Mouse (Mus musculus): Measurements from ENCODE around the gene Ccdc9b. TPM values are rescaled to one million over a fixed set of nuclear protein-coding genes. Genes with fewer than 3 reads are reported as not detected.
A peak's percentile ranks its signal among the peaks of the same experiment; 100 is the strongest.

Gene Ccdc9b
- polyA plus RNA-seq, 1 experiment: 0.57 TPM

- Histone ChIP-seq H3K9me3 (no peaks in the 10 kb centered on the region), H3K36me3 (replicated peaks; ENCODE audit: low read length) (peaks cover 49% of the 10 kb centered on the region), H3K4me3 (replicated peaks) (peak overlapping the region; percentile 90), H3K27me3 (replicated peaks) (no peaks in the 10 kb centered on the region), H3K4me1 (peaks cover 92% of the 10 kb centered on the region)
- TF ChIP-seq FLI1 (IDR thresholded peaks at IDR 0.05; ENCODE audit: low read length): no peak
- no peak for TF ChIP-seq GATA1 (IDR thresholded peaks at IDR 0.05; ENCODE audit: borderline replicate concordance, low read length)
Observed at GRCm38 (mm10) chr2:118726873-118727272, 35.6 kb downstream of the Ccdc9b start.

DNA sequence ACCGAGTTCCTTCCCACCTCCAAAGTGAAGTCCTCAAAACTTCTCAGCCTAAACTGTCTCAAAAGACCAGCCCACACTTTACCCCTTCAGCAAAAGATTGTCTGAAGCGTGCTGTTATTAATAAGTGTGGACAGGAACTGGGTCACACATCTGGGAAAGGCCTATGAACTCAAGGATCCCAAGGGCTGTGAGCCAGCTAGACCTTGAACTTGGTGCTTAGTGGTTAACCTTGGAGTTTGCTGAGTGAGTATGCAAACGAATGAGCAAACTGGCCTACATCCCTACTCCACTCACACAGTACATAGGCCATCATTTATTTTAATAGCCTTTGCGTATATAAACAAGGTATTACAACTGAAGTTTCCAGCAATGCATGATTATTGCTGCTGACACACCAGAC is 37.0 kb downstream of the Ccdc9b start:
- TF ChIP-seq GATA1 (IDR thresholded peaks at IDR 0.05; ENCODE audit: borderline replicate concordance, low read length) (no peak), FLI1 (IDR thresholded peaks at IDR 0.05; ENCODE audit: low read length) (no peak)
- no peaks in the 10 kb centered on the region for H3K27me3 ChIP-seq (replicated peaks)
- peaks cover 83% of the 10 kb centered on the region for H3K4me1 ChIP-seq
- H3K9me3 ChIP-seq: no peaks in the 10 kb centered on the region
- peaks cover 61% of the 10 kb centered on the region for H3K36me3 ChIP-seq (replicated peaks; ENCODE audit: low read length)
- H3K4me3 ChIP-seq (replicated peaks): peak overlapping the region; percentile 23

DNA sequence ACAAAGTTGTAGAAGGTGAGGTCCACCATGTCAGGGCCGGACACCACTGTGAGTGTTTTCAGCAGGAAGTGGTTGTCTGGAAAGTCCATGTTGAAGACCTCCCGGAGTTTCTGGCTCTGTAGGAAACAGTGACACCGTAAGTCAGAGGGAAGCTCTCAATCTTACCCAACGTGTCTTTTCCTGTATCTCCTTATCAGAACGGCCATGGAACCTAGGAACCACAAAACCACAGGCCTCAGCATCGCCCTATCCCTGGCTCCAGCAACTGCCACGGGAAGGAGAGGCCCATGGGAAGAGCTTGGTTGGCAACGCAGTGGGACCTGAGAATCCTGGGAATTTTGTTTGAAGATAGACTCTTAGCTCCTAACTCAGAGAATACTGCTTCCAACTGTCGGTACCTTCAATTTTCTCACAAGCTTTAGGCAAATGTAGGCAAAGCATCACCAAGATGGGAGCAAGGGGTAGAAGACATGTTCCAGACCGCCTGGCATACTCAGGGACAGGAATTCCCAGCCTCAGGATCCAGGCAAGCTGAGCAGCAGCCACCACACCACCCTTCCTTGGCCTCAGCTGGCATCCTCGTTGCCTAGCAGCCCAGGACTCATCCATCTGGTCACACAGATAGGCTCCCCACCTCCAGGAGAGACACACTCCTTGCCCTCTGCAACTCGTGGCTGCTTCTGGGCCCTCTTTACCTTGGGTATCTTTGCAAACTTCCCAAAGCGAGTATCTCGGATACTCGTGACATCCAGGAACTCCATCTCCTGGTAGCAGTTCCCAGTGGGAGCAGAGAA is 38.6 kb downstream of the Ccdc9b start:
- no peaks in the 10 kb centered on the region for H3K27me3 ChIP-seq (replicated peaks)
- H3K36me3 ChIP-seq (replicated peaks; ENCODE audit: low read length): peaks cover 77% of the 10 kb centered on the region
- H3K4me1 ChIP-seq: peaks cover 70% of the 10 kb centered on the region
- TF ChIP-seq FLI1 (IDR thresholded peaks at IDR 0.05; ENCODE audit: low read length) (no peak), GATA1 (IDR thresholded peaks at IDR 0.05; ENCODE audit: borderline replicate concordance, low read length) (peak; percentile 32; the same call in 1 of the 3 replicates)
- H3K4me3 ChIP-seq (replicated peaks): peak overlapping the region; percentile 74
- H3K9me3 ChIP-seq: no peaks in the 10 kb centered on the region

- Histone ChIP-seq H3K4me3 (replicated peaks) (no peak overlapping the region), H3K27me3 (replicated peaks) (no peaks in the 10 kb centered on the region), H3K9me3 (no peaks in the 10 kb centered on the region), H3K36me3 (replicated peaks; ENCODE audit: low read length) (peaks cover 98% of the 10 kb centered on the region), H3K4me1 (peaks cover 38% of the 10 kb centered on the region)
- no peak for TF ChIP-seq FLI1 (IDR thresholded peaks at IDR 0.05; ENCODE audit: low read length)
- TF ChIP-seq GATA1 (IDR thresholded peaks at IDR 0.05; ENCODE audit: borderline replicate concordance, low read length): no peak
Observed at GRCm38 (mm10) chr2:118716677-118717076, 45.8 kb downstream of the Ccdc9b start.

DNA sequence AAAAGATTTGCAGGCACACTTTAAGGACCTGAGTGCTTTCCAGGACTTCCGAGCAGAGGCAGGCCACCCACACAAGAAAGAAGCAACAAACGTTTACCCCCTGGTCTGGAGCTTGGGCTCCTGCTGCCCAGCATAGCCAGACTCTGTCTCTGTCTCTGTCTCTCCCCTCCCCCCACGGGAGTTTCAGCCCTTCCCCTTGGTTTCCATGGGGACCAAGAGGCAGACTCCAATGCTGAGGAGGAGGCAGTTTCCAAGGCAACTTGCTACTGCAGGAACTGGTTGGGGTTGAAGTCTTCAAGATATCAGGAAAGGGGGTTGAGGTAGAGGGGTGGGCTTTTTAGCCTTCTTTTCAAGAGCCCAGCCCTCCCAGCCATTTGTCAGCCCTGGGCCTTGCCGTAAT is 48.2 kb downstream of the Ccdc9b start:
- H3K4me1 ChIP-seq: peaks cover 62% of the 10 kb centered on the region
- no peak for TF ChIP-seq FLI1 (IDR thresholded peaks at IDR 0.05; ENCODE audit: low read length)
- no peak for TF ChIP-seq GATA1 (IDR thresholded peaks at IDR 0.05; ENCODE audit: borderline replicate concordance, low read length)
- H3K9me3 ChIP-seq: no peaks in the 10 kb centered on the region
- H3K4me3 ChIP-seq (replicated peaks): no peak overlapping the region
- H3K27me3 ChIP-seq (replicated peaks): no peaks in the 10 kb centered on the region
- peaks cover 100% of the 10 kb centered on the region for H3K36me3 ChIP-seq (replicated peaks; ENCODE audit: low read length)

DNA sequence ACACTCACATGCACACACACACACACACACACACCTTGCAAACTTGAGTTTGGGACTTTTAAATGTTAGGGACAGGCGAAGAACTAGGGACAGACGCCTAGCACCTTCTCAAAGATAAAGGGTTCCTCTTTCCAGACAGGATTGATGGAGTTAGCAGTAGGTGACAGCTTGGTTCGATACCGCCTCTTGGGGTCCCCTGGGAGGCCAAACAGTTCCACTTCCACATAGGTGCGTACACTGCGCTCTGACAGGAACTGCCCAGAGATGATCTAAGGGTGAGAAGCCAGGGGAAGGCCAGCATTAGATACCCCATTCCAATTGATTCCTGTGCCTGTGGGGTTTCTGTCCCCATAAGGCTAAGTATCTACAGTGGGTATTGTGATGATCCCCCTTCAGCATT is 48.8 kb downstream of the Ccdc9b start:
- H3K4me1 ChIP-seq: peaks cover 65% of the 10 kb centered on the region
- no peak overlapping the region for H3K4me3 ChIP-seq (replicated peaks)
- H3K27me3 ChIP-seq (replicated peaks): no peaks in the 10 kb centered on the region
- H3K36me3 ChIP-seq (replicated peaks; ENCODE audit: low read length): peaks cover 100% of the 10 kb centered on the region
- no peaks in the 10 kb centered on the region for H3K9me3 ChIP-seq
- TF ChIP-seq FLI1 (IDR thresholded peaks at IDR 0.05; ENCODE audit: low read length) (no peak), GATA1 (IDR thresholded peaks at IDR 0.05; ENCODE audit: borderline replicate concordance, low read length) (no peak)

GRCm38 (mm10) chr2:118711038-118711494 is 51.4 kb downstream of the Ccdc9b start:
- H3K36me3 ChIP-seq (replicated peaks; ENCODE audit: low read length): peaks cover 94% of the 10 kb centered on the region
- no peaks in the 10 kb centered on the region for H3K27me3 ChIP-seq (replicated peaks)
- peaks cover 79% of the 10 kb centered on the region for H3K4me1 ChIP-seq
- no peaks in the 10 kb centered on the region for H3K9me3 ChIP-seq
- no peak for TF ChIP-seq GATA1 (IDR thresholded peaks at IDR 0.05; ENCODE audit: borderline replicate concordance, low read length)
- H3K4me3 ChIP-seq (replicated peaks): peak overlapping the region; percentile 33

- H3K9me3 ChIP-seq: no peaks in the 10 kb centered on the region
- TF ChIP-seq FLI1 (IDR thresholded peaks at IDR 0.05; ENCODE audit: low read length) (no peak), GATA1 (IDR thresholded peaks at IDR 0.05; ENCODE audit: borderline replicate concordance, low read length) (no peak)
- peaks cover 12% of the 10 kb centered on the region for H3K27me3 ChIP-seq (replicated peaks)
- peak overlapping the region; percentile 31 for H3K4me3 ChIP-seq (replicated peaks)
- peaks cover 83% of the 10 kb centered on the region for H3K4me1 ChIP-seq
- peaks cover 87% of the 10 kb centered on the region for H3K36me3 ChIP-seq (replicated peaks; ENCODE audit: low read length)
Observed at GRCm38 (mm10) chr2:118709655-118710221, 52.7 kb downstream of the Ccdc9b start.

- H3K36me3 ChIP-seq (replicated peaks; ENCODE audit: low read length): peaks cover 74% of the 10 kb centered on the region
- no peak for TF ChIP-seq GATA1 (IDR thresholded peaks at IDR 0.05; ENCODE audit: borderline replicate concordance, low read length)
- TF ChIP-seq FLI1 (IDR thresholded peaks at IDR 0.05; ENCODE audit: low read length): no peak
- no peak overlapping the region for H3K4me3 ChIP-seq (replicated peaks)
- H3K9me3 ChIP-seq: no peaks in the 10 kb centered on the region
- peaks cover 24% of the 10 kb centered on the region for H3K27me3 ChIP-seq (replicated peaks)
- H3K4me1 ChIP-seq: peaks cover 90% of the 10 kb centered on the region
Observed at GRCm38 (mm10) chr2:118708472-118708871, 54.0 kb downstream of the Ccdc9b start.

- Histone ChIP-seq H3K4me3 (replicated peaks) (no peak overlapping the region), H3K9me3 (no peaks in the 10 kb centered on the region), H3K27me3 (replicated peaks) (peaks cover 45% of the 10 kb centered on the region), H3K4me1 (peaks cover 94% of the 10 kb centered on the region), H3K36me3 (replicated peaks; ENCODE audit: low read length) (peaks cover 54% of the 10 kb centered on the region)
- TF ChIP-seq FLI1 (IDR thresholded peaks at IDR 0.05; ENCODE audit: low read length) (no peak), GATA1 (IDR thresholded peaks at IDR 0.05; ENCODE audit: borderline replicate concordance, low read length) (no peak)
Observed at GRCm38 (mm10) chr2:118706436-118706835, 56.0 kb downstream of the Ccdc9b start.

Other genes with a start within 250 kb of the Ccdc9b start
- gene Bmf, start 213.0 kb downstream of the Ccdc9b start, polyA plus RNA-seq (2012; ENCODE audit: insufficient read depth, low replicate concordance): 6.3 and 11.4 TPM in 2 replicates
- 1.9 and 5.4 TPM in 2 replicates for gene Bub1b, start 164.4 kb downstream of the Ccdc9b start, polyA plus RNA-seq (2012; ENCODE audit: insufficient read depth, low replicate concordance)
- 7.2 and 8.5 TPM in 2 replicates for gene Pak6, start 99.4 kb downstream of the Ccdc9b start, polyA plus RNA-seq (2012; ENCODE audit: insufficient read depth, low replicate concordance)
- 0.30 and 0.55 TPM in 2 replicates for gene Ankrd63, start 58.7 kb downstream of the Ccdc9b start, polyA plus RNA-seq (2012; ENCODE audit: insufficient read depth, low replicate concordance)
- gene Plcb2, start 34.2 kb downstream of the Ccdc9b start, polyA plus RNA-seq (2012; ENCODE audit: insufficient read depth, low replicate concordance): 14.4 and 25.8 TPM in 2 replicates
- 374 and 820 TPM in 2 replicates for gene Inafm2, start 16.9 kb downstream of the Ccdc9b start, polyA plus RNA-seq (2012; ENCODE audit: insufficient read depth, low replicate concordance)
- gene Phgr1, start 10.1 kb upstream of the Ccdc9b start, polyA plus RNA-seq (2012; ENCODE audit: insufficient read depth, low replicate concordance): 17.2 and 54.9 TPM in 2 replicates
- gene Disp2, start 17.1 kb upstream of the Ccdc9b start, polyA plus RNA-seq (2012; ENCODE audit: insufficient read depth, low replicate concordance): 0.06 TPM in 1 of 2 replicates, not detected in the other
- 48.4 and 154 TPM in 2 replicates for gene Knstrn, start 51.3 kb upstream of the Ccdc9b start, polyA plus RNA-seq (2012; ENCODE audit: insufficient read depth, low replicate concordance)
- 2.1 and 3.2 TPM in 2 replicates for gene Ivd, start 99.3 kb upstream of the Ccdc9b start, polyA plus RNA-seq (2012; ENCODE audit: insufficient read depth, low replicate concordance)
- gene Bahd1, start 137.7 kb upstream of the Ccdc9b start, polyA plus RNA-seq (2012; ENCODE audit: insufficient read depth, low replicate concordance): 11.5 and 14.8 TPM in 2 replicates
- gene Chst14, start 163.8 kb upstream of the Ccdc9b start, polyA plus RNA-seq (2012; ENCODE audit: insufficient read depth, low replicate concordance): 0.81 and 2.1 TPM in 2 replicates

Measured in megakaryocyte, embryonic 14.5 days (primary cell).